Comparison of ENCODE assay signal across 8 mouse cellular contexts in the genomic region with DNA sequence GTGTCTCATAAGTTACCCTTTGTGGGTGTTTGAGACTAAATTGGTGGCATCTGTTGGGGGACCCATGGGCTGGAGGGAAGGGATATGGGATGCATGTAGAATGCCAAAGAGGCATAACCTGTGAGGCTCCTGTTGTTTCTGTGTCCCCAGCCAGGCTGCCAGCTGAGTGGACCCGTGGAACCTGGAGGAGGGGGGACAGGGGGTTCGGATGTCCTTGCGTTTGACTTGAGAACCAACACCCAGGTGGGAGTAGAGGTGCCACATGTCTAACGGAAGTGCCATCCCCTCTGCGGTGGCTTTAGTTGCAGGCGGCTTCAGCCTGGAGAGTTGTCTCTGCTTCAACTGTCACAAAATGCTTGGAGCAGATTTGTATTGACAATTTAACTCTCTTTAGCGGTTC. TPM values are rescaled to one million over a fixed set of nuclear protein-coding genes. Genes with fewer than 3 reads are reported as not detected.
DNase-seq lines count a peak whose midpoint lies in the region; ATAC-seq lines count a peak whose summit lies in the region.

No protein-coding gene starts in this region.

- DNase-seq in embryonic facial prominence, embryonic 10.5 days (ENCODE audit: low spot score) = no peak
- no peak for DNase-seq in limb, embryonic 10.5 days (ENCODE audit: low spot score)
- DNase-seq in adrenal gland, adult 8-10 months = no peak
- DNase-seq in urinary bladder, postnatal 36 days (ENCODE audit: low spot score in 2 of 2) = no peak

- 0 out of 2 replicates have a peak, but pooled peaks cover 10% of the 10 kb centered on the region for H3K4me1 ChIP-seq in embryonic facial prominence, embryonic 12.5 days
- H3K4me1 ChIP-seq in embryonic facial prominence, embryonic 10.5 days = peaks cover 29% of the 10 kb centered on the region
- H3K4me1 ChIP-seq in limb, embryonic 12.5 days (replicated peaks) = peaks cover 13% of the 10 kb centered on the region
- peaks cover 27% of the 10 kb centered on the region for H3K4me1 ChIP-seq in limb, embryonic 10.5 days
- H3K4me1 ChIP-seq in hindbrain, embryonic 16.5 days (ENCODE audit: control insufficient read depth, insufficient read depth, low read depth, low read length) = peaks cover 22% of the 10 kb centered on the region
- H3K4me1 ChIP-seq in neural tube, embryonic 13.5 days (replicated peaks) = peaks cover 36% of the 10 kb centered on the region

- H3K4me2 ChIP-seq in embryonic facial prominence, embryonic 12.5 days (replicated peaks) = peak overlapping the region; percentile 99
- H3K4me2 ChIP-seq in limb, embryonic 12.5 days = 0 out of 2 replicates have a peak overlapping the region, but pooled peaks have one; percentile 99
- H3K4me2 ChIP-seq in hindbrain, embryonic 16.5 days (ENCODE audit: low read length) = peak overlapping the region; percentile 97
- peak overlapping the region; percentile 91 for H3K4me2 ChIP-seq in neural tube, embryonic 13.5 days

- 91% methylated on average over 7 of the region's 7 CpGs for WGBS in embryonic facial prominence, embryonic 12.5 days
- 84% methylated on average over 7 of the region's 7 CpGs for WGBS in embryonic facial prominence, embryonic 10.5 days
- 84% methylated on average over 7 of the region's 7 CpGs for WGBS in limb, embryonic 12.5 days
- 84% methylated on average over 7 of the region's 7 CpGs for WGBS in limb, embryonic 10.5 days
- 82% methylated on average over 7 of the region's 7 CpGs for WGBS in hindbrain, embryonic 16.5 days
- WGBS in neural tube, embryonic 13.5 days = 86% methylated on average over 7 of the region's 7 CpGs

- no peak for ATAC-seq in embryonic facial prominence, embryonic 12.5 days (ENCODE audit: insufficient number of reproducible peaks, insufficient read depth, low FRiP score, low TSS enrichment)
- no peak for ATAC-seq in limb, embryonic 12.5 days (ENCODE audit: insufficient number of reproducible peaks, insufficient read depth, low FRiP score, low TSS enrichment, low read depth)
- ATAC-seq in hindbrain, embryonic 16.5 days = no peak
- no peak for ATAC-seq in neural tube, embryonic 13.5 days (ENCODE audit: low read depth)

- no peak overlapping the region for H3K9ac ChIP-seq in embryonic facial prominence, embryonic 12.5 days
- no peak overlapping the region for H3K9ac ChIP-seq in limb, embryonic 12.5 days (replicated peaks)
- H3K9ac ChIP-seq in hindbrain, embryonic 16.5 days (ENCODE audit: low read depth, low read length) = no peak overlapping the region; the same call in 1 of the 2 replicates
- peak overlapping the region; percentile 43; the same call in 1 of the 2 replicates for H3K9ac ChIP-seq in neural tube, embryonic 13.5 days

- H3K36me3 ChIP-seq in embryonic facial prominence, embryonic 12.5 days = no peaks in the 10 kb centered on the region
- no peaks in the 10 kb centered on the region for H3K36me3 ChIP-seq in embryonic facial prominence, embryonic 10.5 days (replicated peaks)
- H3K36me3 ChIP-seq in limb, embryonic 12.5 days = no peaks in the 10 kb centered on the region
- H3K36me3 ChIP-seq in limb, embryonic 10.5 days = no peaks in the 10 kb centered on the region
- no peaks in the 10 kb centered on the region for H3K36me3 ChIP-seq in hindbrain, embryonic 16.5 days (ENCODE audit: control insufficient read depth, insufficient read depth, low read length)
- no peaks in the 10 kb centered on the region for H3K36me3 ChIP-seq in neural tube, embryonic 13.5 days

- H3K9me3 ChIP-seq in embryonic facial prominence, embryonic 12.5 days = no peaks in the 10 kb centered on the region
- no peaks in the 10 kb centered on the region for H3K9me3 ChIP-seq in embryonic facial prominence, embryonic 10.5 days
- H3K9me3 ChIP-seq in limb, embryonic 12.5 days = no peaks in the 10 kb centered on the region
- no peaks in the 10 kb centered on the region for H3K9me3 ChIP-seq in limb, embryonic 10.5 days (replicated peaks)
- no peaks in the 10 kb centered on the region for H3K9me3 ChIP-seq in hindbrain, embryonic 16.5 days (ENCODE audit: control insufficient read depth, low read length)
- no peaks in the 10 kb centered on the region for H3K9me3 ChIP-seq in neural tube, embryonic 13.5 days

- H3K27me3 ChIP-seq in embryonic facial prominence, embryonic 12.5 days = peaks cover 22% of the 10 kb centered on the region
- peaks cover 46% of the 10 kb centered on the region for H3K27me3 ChIP-seq in embryonic facial prominence, embryonic 10.5 days (replicated peaks; ENCODE audit: low read depth, poor library complexity, severe bottlenecking)
- peaks cover 34% of the 10 kb centered on the region for H3K27me3 ChIP-seq in limb, embryonic 12.5 days
- H3K27me3 ChIP-seq in limb, embryonic 10.5 days (ENCODE audit: low read depth, poor library complexity, severe bottlenecking) = peaks cover 33% of the 10 kb centered on the region
- no peaks in the 10 kb centered on the region for H3K27me3 ChIP-seq in hindbrain, embryonic 16.5 days (replicated peaks; ENCODE audit: control insufficient read depth, insufficient read depth, low read length)
- H3K27me3 ChIP-seq in neural tube, embryonic 13.5 days = peaks cover 8% of the 10 kb centered on the region

- H3K4me3 ChIP-seq in embryonic facial prominence, embryonic 12.5 days = no peak overlapping the region
- no peak overlapping the region for H3K4me3 ChIP-seq in embryonic facial prominence, embryonic 10.5 days
- H3K4me3 ChIP-seq in limb, embryonic 12.5 days (replicated peaks) = no peak overlapping the region
- no peak overlapping the region for H3K4me3 ChIP-seq in limb, embryonic 10.5 days
- peak overlapping the region; percentile 88 for H3K4me3 ChIP-seq in hindbrain, embryonic 16.5 days (ENCODE audit: low read length)
- H3K4me3 ChIP-seq in neural tube, embryonic 13.5 days = peak overlapping the region; percentile 79

- no peak overlapping the region for H3K27ac ChIP-seq in embryonic facial prominence, embryonic 12.5 days
- no peak overlapping the region for H3K27ac ChIP-seq in embryonic facial prominence, embryonic 10.5 days (replicated peaks)
- no peak overlapping the region for H3K27ac ChIP-seq in limb, embryonic 12.5 days
- no peak overlapping the region for H3K27ac ChIP-seq in limb, embryonic 10.5 days
- H3K27ac ChIP-seq in hindbrain, embryonic 16.5 days (ENCODE audit: low read depth, low read length) = no peak overlapping the region
- H3K27ac ChIP-seq in neural tube, embryonic 13.5 days (replicated peaks) = no peak overlapping the region

RNA-seq across cellular contexts. Expression of a gene that starts 2.5 kb away (rescaled TPM):
- 3.8 and 4.0 TPM in 2 replicates for polyA plus RNA-seq in embryonic facial prominence, embryonic 12.5 days (2016; fragmentation: Nextera tagmentation; extraction: Ambion mirVana)
- 1.2 TPM in 2 replicates for polyA plus RNA-seq in embryonic facial prominence, embryonic 10.5 days (2016; fragmentation: Nextera tagmentation; extraction: Ambion mirVana)
- polyA plus RNA-seq in limb, embryonic 12.5 days (2016; fragmentation: Nextera tagmentation; extraction: Ambion mirVana) = 2.2 and 2.5 TPM in 2 replicates
- polyA plus RNA-seq in limb, embryonic 10.5 days (2016; fragmentation: Nextera tagmentation; extraction: Ambion mirVana) = 0.66 and 0.77 TPM in 2 replicates
- 5.0 and 9.0 TPM in 2 replicates for polyA plus RNA-seq in hindbrain, embryonic 16.5 days (2015; fragmentation: Nextera tagmentation; extraction: Ambion mirVana)
- polyA plus RNA-seq in neural tube, embryonic 13.5 days (2015; fragmentation: Nextera tagmentation; extraction: Ambion mirVana) = 6.9 and 8.4 TPM in 2 replicates
- 1 to 10 TPM; 3.9 to 7.1 (median 5.9) TPM for total RNA-seq in adrenal gland, adult 8-10 months (2022)

RNA-seq across cellular contexts. Expression of a gene that starts 54.8 kb away (rescaled TPM):
- polyA plus RNA-seq in embryonic facial prominence, embryonic 12.5 days (2016; fragmentation: Nextera tagmentation; extraction: Ambion mirVana) = 131 and 147 TPM in 2 replicates
- 135 and 137 TPM in 2 replicates for polyA plus RNA-seq in embryonic facial prominence, embryonic 10.5 days (2016; fragmentation: Nextera tagmentation; extraction: Ambion mirVana)
- polyA plus RNA-seq in limb, embryonic 12.5 days (2016; fragmentation: Nextera tagmentation; extraction: Ambion mirVana) = 127 and 153 TPM in 2 replicates
- polyA plus RNA-seq in limb, embryonic 10.5 days (2016; fragmentation: Nextera tagmentation; extraction: Ambion mirVana) = 125 and 130 TPM in 2 replicates
- 112 and 118 TPM in 2 replicates for polyA plus RNA-seq in hindbrain, embryonic 16.5 days (2015; fragmentation: Nextera tagmentation; extraction: Ambion mirVana)
- 98.1 and 119 TPM in 2 replicates for polyA plus RNA-seq in neural tube, embryonic 13.5 days (2015; fragmentation: Nextera tagmentation; extraction: Ambion mirVana)
- 100 to 1,000 TPM; 118 to 126 (median 122) TPM for total RNA-seq in adrenal gland, adult 8-10 months (2022)

Comparison
In these comparisons a context has a peak if more than half of its experiments do, and no peak if none do; other contexts are left out.
1. H3K4me3 ChIP-seq: peak in hindbrain, embryonic 16.5 days (single experiment) and neural tube, embryonic 13.5 days (single experiment); none in embryonic facial prominence, embryonic 12.5 days (single experiment), embryonic facial prominence, embryonic 10.5 days (single experiment), limb, embryonic 12.5 days (single experiment) and limb, embryonic 10.5 days (single experiment).
2. Peak in every context shown above with its lines, with median percentiles within 50 percentile points of each other: H3K4me2 ChIP-seq.